In the genomic region with DNA sequence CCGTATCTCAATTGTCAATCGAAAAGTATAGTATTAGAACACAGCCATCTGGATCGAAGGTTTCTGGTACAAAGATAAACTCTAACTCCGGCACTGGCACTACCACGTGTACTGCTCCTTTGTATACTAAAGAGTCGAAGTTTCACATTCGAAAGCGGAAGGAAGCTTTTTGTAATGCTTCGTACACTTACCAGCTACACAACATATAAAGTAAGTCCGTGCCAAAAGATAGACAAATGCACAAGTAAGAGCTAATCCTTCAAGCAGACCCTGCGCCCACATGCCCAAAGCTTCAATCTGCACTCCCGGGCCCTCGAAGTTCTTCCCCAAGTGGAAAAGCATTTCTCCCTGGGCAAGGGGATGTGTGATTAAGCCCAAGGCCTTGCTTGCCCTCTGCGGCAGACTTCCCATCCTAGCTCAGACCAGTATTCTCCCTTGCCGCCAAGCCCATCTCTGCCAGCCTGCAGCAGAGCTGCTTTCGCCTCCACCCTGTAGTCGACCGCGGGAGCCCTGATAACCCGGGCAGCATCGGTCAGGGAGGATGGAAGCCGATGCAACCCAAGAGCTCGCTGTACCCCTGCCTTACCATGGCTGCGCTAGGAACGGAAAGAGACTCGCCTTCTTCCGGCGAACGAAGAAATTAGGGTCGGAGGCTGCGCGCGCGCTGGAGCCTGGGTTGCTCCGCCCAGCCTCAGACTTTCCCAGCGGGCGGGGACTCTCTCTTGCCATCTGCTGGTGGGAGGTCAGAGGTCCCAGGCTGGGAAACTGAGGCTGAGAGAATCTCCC, we compare ENCODE assay signal across 8 mouse cellular contexts. TPM values are rescaled to one million over a fixed set of nuclear protein-coding genes. Genes with fewer than 3 reads are reported as not detected.
DNase-seq lines count a peak whose midpoint lies in the region; ATAC-seq and TF ChIP-seq lines count a peak whose summit lies in the region.

A gene (minus strand): TSS at position 683 of the 786 bp plus-strand sequence.

- peak within 1 kb of the TSS; percentile 46 for H3K4me2 ChIP-seq in lung, embryonic 16.5 days (ENCODE audit: low read depth, low read length)

- H3K4me3 ChIP-seq in hindbrain, embryonic 10.5 days = peak within 1 kb of the TSS; percentile 64
- H3K4me3 ChIP-seq in lung, embryonic 16.5 days (ENCODE audit: low read length) = peak within 1 kb of the TSS; percentile 63
- H3K4me3 ChIP-seq in thymus, adult 2 months (ENCODE audit: control insufficient read depth, insufficient read depth, low read length) = peak within 1 kb of the TSS; percentile 92

- peak within 1 kb of the TSS; percentile 80 for H3K9ac ChIP-seq in lung, embryonic 16.5 days (ENCODE audit: low read length)

- peak; percentile 94 for ATAC-seq in lung, embryonic 16.5 days (ENCODE audit: low read depth)

- TF ChIP-seq POLR2A in thymus, adult 2 months (IDR thresholded peaks at IDR 0.05; ENCODE audit: control insufficient read depth, extremely low read depth, insufficient read depth, low read length, poor library complexity) = peak; percentile 85

- peaks cover 8% of the 10 kb centered on the region for H3K27me3 ChIP-seq in hindbrain, embryonic 10.5 days (ENCODE audit: insufficient read depth, poor library complexity, severe bottlenecking)
- no peaks in the 10 kb centered on the region for H3K27me3 ChIP-seq in lung, embryonic 16.5 days (ENCODE audit: control insufficient read depth, insufficient read depth, low read depth, low read length)
- H3K27me3 ChIP-seq in thymus, adult 2 months (ENCODE audit: control insufficient read depth, insufficient read depth, low read length) = no peaks in the 10 kb centered on the region

- peaks cover 37% of the 10 kb centered on the region for H3K36me3 ChIP-seq in hindbrain, embryonic 10.5 days
- H3K36me3 ChIP-seq in lung, embryonic 16.5 days (ENCODE audit: control insufficient read depth, insufficient read depth, low read length) = no peaks in the 10 kb centered on the region; the same call in none of the 2 replicates
- H3K36me3 ChIP-seq in thymus, adult 2 months (ENCODE audit: control insufficient read depth, insufficient read depth, low read length) = peaks cover 28% of the 10 kb centered on the region

- 20% methylated on average over 37 of the region's 37 CpGs for WGBS in hindbrain, embryonic 10.5 days
- whole genome bisulfite sequencing in lung, embryonic 16.5 days = 19% methylated on average over 37 of the region's 37 CpGs
- WGBS in thymus, adult 2 months = under 1% methylated on average over 37 of the region's 37 CpGs

- H3K4me1 ChIP-seq in hindbrain, embryonic 10.5 days (replicated peaks) = peaks cover 7% of the 10 kb centered on the region; the same call in 1 of the 2 replicates
- H3K4me1 ChIP-seq in lung, embryonic 16.5 days (replicated peaks; ENCODE audit: control insufficient read depth, insufficient read depth, low read length) = no peaks in the 10 kb centered on the region
- peaks cover 6% of the 10 kb centered on the region for H3K4me1 ChIP-seq in thymus, adult 2 months (replicated peaks; ENCODE audit: control insufficient read depth, insufficient read depth, low read length)

- H3K9me3 ChIP-seq in hindbrain, embryonic 10.5 days = no peaks in the 10 kb centered on the region
- no peaks in the 10 kb centered on the region for H3K9me3 ChIP-seq in lung, embryonic 16.5 days (ENCODE audit: control insufficient read depth, low read length)

- peak within 1 kb of the TSS; percentile 93 for H3K27ac ChIP-seq in hindbrain, embryonic 10.5 days
- H3K27ac ChIP-seq in lung, embryonic 16.5 days (ENCODE audit: low read length) = peak within 1 kb of the TSS; percentile 83
- H3K27ac ChIP-seq in thymus, adult 2 months (ENCODE audit: control insufficient read depth, insufficient read depth, low read length) = peak within 1 kb of the TSS; percentile 94

- TF ChIP-seq CTCF in thymus, adult 2 months (IDR thresholded peaks at IDR 0.05; ENCODE audit: borderline replicate concordance, control insufficient read depth, extremely low read depth, insufficient read depth, low read length, poor library complexity) = peak; percentile 70; the same call in 1 of the 2 replicates

- DNase-seq in Muller cell, postnatal 12 days (ENCODE audit: inconsistent ontology term) = peak; percentile 78
- peak; percentile 70 for DNase-seq in cerebellum, adult 9-11 months
- peak; percentile 35 to 82 for DNase-seq in frontal cortex, adult 2 months (ENCODE audit: extremely low spot score in 1 of 2, low spot score in 1 of 2)
- DNase-seq in hindbrain, embryonic 10.5 days (ENCODE audit: low spot score) = peak; percentile 85
- peak; percentile 64 for DNase-seq in layer of hippocampus, adult 9-11 months
- DNase-seq in ovary, adult 18-20 months (ENCODE audit: low spot score) = peak; percentile 71
- peak; percentile 79 for DNase-seq in thymus, adult 2 months

RNA-seq across cellular contexts. Expression of the gene that starts here (rescaled TPM):
- 585 and 653 TPM in 2 replicates for polyA plus RNA-seq in frontal cortex, adult 2 months (2012; rRNA removed)
- polyA plus RNA-seq in hindbrain, embryonic 10.5 days (2016; fragmentation: Nextera tagmentation; extraction: Ambion mirVana) = 569 and 666 TPM in 2 replicates
- polyA plus RNA-seq in lung, embryonic 16.5 days (2015; fragmentation: Nextera tagmentation; extraction: Ambion mirVana) = 780 and 798 TPM in 2 replicates
- 580 and 621 TPM in 2 replicates for polyA plus RNA-seq in thymus, adult 2 months (2012; rRNA removed)

Comparison
In these comparisons a context has a peak if more than half of its experiments do, and no peak if none do; other contexts are left out.
1. Peak in every context shown above with its lines: DNase-seq, ATAC-seq, H3K4me3 ChIP-seq and H3K27ac ChIP-seq.